Mouse (Mus musculus) right cerebral cortex, postnatal 25 days (tissue): Measurements from ENCODE around the gene Stk39.

Experiments used
- DNase-seq: peaks from one replicate; pipeline ENCODE4 v3.0.0; 2022

Gene Stk39

DNA sequence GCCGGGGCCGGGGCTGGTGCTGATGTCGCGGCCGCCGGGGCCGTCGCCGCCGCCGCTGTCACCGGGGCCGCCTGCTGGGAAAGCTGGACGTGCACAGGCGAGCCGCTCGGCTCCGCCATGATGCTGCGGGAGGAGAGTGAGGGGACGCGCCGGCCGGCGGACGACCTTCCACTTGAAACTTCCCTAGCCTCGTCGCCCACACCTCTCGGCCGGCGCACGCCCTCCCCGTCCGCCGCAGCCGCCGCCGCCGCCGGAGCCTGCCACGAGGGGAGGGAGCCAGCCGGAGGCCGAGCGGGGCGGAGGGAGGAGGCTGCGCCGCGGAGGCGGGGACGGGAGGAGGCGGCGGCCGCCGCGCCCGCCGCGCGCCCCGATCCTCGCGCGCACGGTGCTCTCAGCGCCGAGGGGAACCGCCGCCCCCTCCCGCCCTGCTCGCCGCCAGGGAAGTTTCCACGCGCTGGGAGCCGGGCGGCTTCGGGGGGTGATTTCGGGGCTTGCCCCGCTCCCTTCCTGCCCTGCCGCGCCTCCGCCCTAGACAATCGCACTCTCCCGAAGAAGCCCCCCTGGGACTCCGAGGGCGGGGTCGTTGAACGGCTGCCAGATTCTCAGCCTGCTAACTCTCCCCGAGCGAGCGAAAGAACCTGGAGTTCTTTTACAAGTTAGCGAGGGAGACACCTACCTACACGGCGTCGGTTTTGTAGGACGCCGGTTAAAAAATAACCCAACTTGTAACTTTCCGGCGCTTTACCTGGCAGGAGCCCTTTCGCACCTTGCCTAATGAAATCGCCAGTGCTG is at the start of gene Stk39:
TSS of gene Stk39 (minus strand) at position 510 of the 792 bp plus-strand sequence.
- DNase-seq = peak; percentile 75

- no peak for DNase-seq
Measured at GRCm38 (mm10) chr2:68515409-68515808, 43.3 kb upstream of the Stk39 start.

DNA sequence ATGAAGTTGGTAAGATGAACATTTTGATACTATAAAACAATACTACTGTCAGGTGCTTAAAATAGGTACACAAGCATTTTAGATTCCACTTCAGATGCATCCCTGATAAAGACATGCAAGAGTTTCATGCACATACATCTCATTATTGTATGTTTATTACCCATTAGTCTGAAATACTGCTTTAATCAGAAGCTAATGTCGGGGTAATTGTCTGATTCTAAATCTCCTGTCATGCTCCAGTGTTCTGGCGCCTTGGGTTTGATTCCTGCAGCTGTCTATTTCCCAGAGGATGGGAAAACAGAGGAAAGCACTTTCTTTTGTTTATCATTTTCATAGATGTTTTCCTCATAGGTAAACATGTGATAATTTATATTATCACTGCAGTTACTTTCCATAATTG is 31.1 kb upstream of the Stk39 start:
- no peak for DNase-seq

GRCm38 (mm10) chr2:68502734-68503133 is 30.7 kb upstream of the Stk39 start:
- DNase-seq = no peak

- DNase-seq = no peak
Measured at GRCm38 (mm10) chr2:68502236-68502635, 30.2 kb upstream of the Stk39 start.

DNA sequence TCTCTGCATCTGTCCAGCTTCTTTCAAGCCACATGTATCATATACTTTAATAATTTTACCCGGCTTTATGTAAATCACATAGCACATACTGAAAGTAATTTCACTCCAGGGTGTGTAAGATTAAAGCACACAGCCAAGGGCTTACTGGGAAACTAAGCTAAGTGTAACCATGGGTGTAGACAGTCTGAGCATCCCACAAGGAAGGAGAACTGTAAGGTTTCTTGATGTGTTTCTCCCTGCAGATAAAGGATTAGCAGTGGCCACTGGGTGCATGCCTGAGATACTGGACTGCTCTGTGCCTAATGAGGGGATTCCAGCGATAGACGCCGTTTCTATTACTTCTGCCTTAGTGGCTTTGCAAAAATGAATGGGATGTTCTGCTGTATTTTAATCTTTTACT is 14.2 kb upstream of the Stk39 start:
- no peak for DNase-seq

GRCm38 (mm10) chr2:68485141-68485540 is 13.1 kb upstream of the Stk39 start:
- DNase-seq = no peak

DNA sequence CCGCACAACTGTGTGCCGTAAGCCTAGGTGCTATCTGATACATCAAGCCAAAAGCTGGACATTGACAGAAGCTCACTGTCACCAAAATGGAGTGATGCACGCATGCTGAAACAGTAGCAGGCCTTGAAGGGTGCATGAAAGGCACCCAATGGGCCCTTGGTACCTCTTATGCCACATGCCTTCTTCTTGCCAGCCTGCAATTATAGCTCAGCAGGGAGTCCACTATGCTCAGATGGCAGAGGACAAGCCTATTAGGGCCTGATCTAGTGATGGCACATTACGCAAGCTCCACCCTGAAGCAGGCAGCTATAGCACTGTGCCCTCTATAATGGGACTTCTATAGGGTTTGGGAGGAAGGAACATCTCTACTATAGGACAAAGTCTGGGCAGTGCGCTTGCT is 10.8 kb upstream of the Stk39 start:
- DNase-seq = no peak

DNA sequence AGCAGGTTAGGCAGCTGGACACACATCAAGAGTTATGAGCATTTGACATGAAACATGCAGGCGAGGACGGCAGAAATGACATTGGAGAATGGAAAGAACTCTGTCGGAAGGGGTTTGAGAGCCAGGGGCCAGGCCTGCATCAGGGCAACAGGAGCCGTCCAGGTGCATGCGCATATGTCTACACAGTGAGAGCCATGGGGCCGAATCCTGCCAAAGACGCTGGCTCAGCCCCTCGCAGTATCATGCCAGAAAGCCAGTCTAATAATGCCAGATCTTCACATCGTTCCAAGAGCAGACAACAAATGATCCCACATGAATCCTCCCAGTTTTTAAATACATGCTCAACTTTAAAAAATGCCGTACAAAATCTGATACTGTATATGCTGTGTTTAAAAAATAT is 7.8 kb upstream of the Stk39 start:
- DNase-seq = no peak

- no peak for DNase-seq
Measured at GRCm38 (mm10) chr2:68472921-68473320, 853 bp upstream of the Stk39 start.

DNA sequence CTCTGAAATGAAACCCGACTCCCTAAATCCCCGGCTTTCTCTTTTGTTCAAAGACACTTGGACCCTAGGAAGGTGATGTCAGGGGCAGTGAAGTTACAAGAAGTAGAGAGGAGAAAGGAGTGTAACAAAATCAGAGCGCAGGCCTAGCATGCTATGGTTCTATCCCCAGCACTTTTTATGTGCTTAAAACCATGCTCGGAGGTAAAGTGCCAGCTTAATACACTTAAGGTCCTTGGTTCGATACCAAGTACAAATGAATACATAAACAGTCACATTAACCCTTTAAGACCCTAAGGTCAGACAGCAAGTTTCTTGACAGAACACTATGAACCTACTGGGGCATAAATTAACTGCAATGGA is 463 bp upstream of the Stk39 start:
- DNase-seq = no peak

DNA sequence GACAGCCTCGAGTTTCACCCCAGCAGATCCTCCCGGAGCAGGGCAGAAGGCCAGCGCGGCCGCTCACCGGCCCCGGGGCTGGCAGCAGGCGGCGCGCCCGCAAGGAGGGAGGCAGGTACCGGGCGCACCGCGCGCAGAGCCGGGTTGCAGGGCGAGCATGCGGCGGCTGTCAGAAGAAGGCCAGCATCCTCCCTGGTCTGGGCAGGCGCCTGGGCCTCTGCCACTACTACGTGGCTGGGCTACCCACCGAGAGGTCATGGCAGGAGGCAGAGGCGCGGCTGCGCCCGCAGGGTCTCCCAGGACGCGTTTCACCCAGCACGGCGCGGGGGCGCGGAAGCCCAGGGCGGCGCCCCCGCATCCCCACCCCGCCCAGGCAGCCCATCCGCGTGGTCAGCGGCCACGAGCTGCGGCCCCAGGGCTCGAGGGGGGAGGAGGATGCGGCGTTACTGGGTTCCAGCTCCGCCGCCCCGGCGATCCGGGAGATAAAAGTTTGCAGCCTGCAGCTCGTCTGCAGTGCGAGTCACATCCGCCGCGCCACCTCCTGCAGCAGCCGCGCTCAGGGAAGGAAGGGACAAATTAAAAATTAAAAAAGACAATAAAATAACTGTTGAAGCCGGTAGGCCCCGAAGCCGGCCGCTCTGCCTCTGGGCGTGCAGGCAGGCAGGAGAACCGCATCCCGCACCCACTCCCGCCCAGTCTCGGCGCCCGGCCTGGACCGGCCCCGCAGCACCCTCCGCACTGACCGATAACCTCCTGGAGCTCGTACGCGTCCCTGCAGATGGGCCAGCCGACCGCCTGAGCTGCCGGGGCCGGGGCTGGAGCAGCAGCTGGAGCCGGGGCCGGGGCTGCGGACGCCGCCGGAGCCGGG is 943 bp downstream of the Stk39 start:
- DNase-seq = peak; percentile 75

DNA sequence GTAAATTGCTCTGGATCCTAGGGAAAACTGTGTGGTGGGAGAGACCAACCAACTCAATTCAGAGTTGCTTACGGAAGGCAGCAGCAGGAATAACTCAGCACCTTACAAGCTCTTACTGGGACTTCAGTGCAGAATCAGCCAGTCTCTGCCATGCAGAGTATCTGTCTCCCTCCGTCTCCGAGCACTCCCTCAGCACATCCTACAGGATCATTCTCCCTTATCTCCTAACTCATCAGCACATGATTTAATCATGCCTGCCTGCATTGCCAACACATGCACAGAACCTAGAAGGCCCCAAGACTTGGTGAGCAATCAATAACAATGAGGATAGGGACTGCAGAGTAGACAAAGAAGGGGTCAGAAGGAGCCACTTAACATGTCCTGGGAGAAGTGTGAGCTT is 2.6 kb downstream of the Stk39 start:
- no peak for DNase-seq

DNA sequence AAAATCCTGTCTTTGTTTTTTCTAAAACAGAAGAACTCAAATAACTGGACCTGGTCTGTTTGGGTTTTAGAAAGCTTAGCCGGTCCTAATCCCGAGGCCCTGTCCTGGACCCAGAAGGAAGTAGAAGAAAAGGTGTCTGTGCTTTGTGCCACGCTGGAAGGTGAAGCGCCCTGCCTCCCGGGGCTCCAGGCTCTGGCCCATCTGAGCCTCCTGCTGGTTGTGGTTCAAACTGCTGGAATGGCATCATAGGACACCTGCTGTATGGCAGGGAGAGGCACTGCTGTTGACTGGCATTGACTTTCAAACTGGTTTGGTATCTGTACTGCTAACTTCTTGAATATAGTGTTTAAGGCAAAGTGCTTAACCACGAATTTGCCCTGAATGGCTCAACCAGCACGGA is 3.4 kb downstream of the Stk39 start:
- no peak for DNase-seq

- DNase-seq = no peak
Measured at GRCm38 (mm10) chr2:68468259-68468658, 3.8 kb downstream of the Stk39 start.

GRCm38 (mm10) chr2:68467085-68467978 is 4.7 kb downstream of the Stk39 start:
- DNase-seq = no peak

GRCm38 (mm10) chr2:68466124-68467070 is 5.7 kb downstream of the Stk39 start:
- no peak for DNase-seq

- DNase-seq = no peak
Measured at GRCm38 (mm10) chr2:68465266-68466123, 6.6 kb downstream of the Stk39 start.

GRCm38 (mm10) chr2:68464456-68464855 is 7.6 kb downstream of the Stk39 start:
- DNase-seq = no peak

DNA sequence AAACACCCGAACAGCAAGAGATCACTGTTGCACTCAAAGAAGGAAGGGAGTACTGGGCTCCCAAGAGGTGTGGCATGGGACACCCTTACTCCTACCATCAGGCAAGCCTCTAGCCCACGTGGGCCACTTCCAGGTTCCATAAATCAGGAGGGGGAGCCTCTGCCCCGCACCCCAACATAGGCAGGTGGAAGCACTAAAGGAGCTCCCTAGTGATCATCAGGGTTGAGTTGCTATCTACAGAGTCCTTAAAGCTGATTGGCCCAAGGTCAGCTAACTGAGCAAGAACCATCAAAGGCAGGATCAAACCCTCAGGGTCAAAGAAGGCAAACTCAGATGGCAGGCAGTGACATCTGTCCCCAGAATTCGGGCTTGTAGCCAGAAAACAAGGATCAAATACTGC is 8.3 kb downstream of the Stk39 start:
- no peak for DNase-seq

GRCm38 (mm10) chr2:68458115-68458514 is 14.0 kb downstream of the Stk39 start:
- no peak for DNase-seq
